Mouse (Mus musculus) embryonic facial prominence, embryonic 11.5 days (tissue): ENCODE measurements around the gene Slc30a10. TPM values are rescaled to one million over a fixed set of nuclear protein-coding genes. Genes with fewer than 3 reads are reported as not detected.

Experiments used
- ATAC-seq: fragments of 200-750 bp; cut with Nextera tagmentation; replicated peaks from 2 replicates; pipeline ENCODE4 v1.8.0; 2017; ENCODE audit warnings: low read depth; ENCODE audit not compliant: insufficient number of reproducible peaks, low FRiP score, low TSS enrichment
- DNase-seq: peaks from one replicate; pipeline ENCODE4 v3.0.0-alpha.2; 2015; ENCODE audit warnings: low spot score
- H3K27ac ChIP-seq: fragments of 300-500 bp; sonication (generic); replicated peaks from 2 replicates; pipeline ENCODE4 v1.5.1; 2014; ENCODE audit warnings: mild to moderate bottlenecking, low read depth, low read length, control low read depth
- H3K27me3 ChIP-seq: fragments of 300-500 bp; sonication (generic); 2 replicates; pipeline ENCODE4 v1.6.1; 2014; ENCODE audit warnings: mild to moderate bottlenecking, low read length, moderate library complexity, mixed read lengths; ENCODE audit not compliant: control insufficient read depth, insufficient read depth
- H3K36me3 ChIP-seq: fragments of 300-500 bp; sonication (generic); replicated peaks from 2 replicates; pipeline ENCODE4 v1.6.1; 2014; ENCODE audit warnings: low read depth, mild to moderate bottlenecking, low read length, moderate library complexity, mixed read lengths; ENCODE audit not compliant: control insufficient read depth, insufficient read depth
- H3K4me1 ChIP-seq: fragments of 300-500 bp; sonication (generic); 2 replicates; pipeline ENCODE4 v1.6.1; 2014; ENCODE audit warnings: low read length, mixed read lengths; ENCODE audit not compliant: control insufficient read depth, insufficient read depth
- H3K4me2 ChIP-seq: fragments of 300-500 bp; sonication (generic); 2 replicates; pipeline ENCODE4 v1.6.1; 2014; ENCODE audit warnings: low read depth, mild to moderate bottlenecking, control low read depth, low read length, moderate library complexity
- H3K4me3 ChIP-seq: fragments of 300-500 bp; sonication (generic); 2 replicates; pipeline ENCODE4 v1.5.1; 2014; ENCODE audit warnings: low read depth, low read length, control low read depth
- H3K9ac ChIP-seq: fragments of 300-500 bp; sonication (generic); replicated peaks from 2 replicates; pipeline ENCODE4 v1.6.1; 2014; ENCODE audit warnings: mild to moderate bottlenecking, control low read depth, low read length
- H3K9me3 ChIP-seq: fragments of 300-500 bp; sonication (generic); replicated peaks from 2 replicates; pipeline ENCODE4 v1.6.1; 2016; ENCODE audit warnings: mild to moderate bottlenecking, low read length, inconsistent platforms, mixed read lengths; ENCODE audit not compliant: control insufficient read depth
- WGBS: fragments of 180-500 bp; shearing (Covaris S2); extraction: QIAGEN DNeasy Blood & Tissue Kit; methylation state at CpG from one replicate; pipeline ENCODE4 v1.1.7; 2014; 5-methylcytosine and 5-hydroxymethylcytosine counted together
- polyA plus RNA-seq: library from polyadenylated mRNA; unstranded; fragments of >200 nt; fragmentation: Nextera tagmentation; extraction: Ambion mirVana; gene quantifications from 2 replicates; pipeline ENCODE4 v1.2.1, GENCODE M21; 2014

The Slc30a10 gene
- polyA plus RNA-seq, 1 experiment from 2014 or later = 0.95 TPM

DNA sequence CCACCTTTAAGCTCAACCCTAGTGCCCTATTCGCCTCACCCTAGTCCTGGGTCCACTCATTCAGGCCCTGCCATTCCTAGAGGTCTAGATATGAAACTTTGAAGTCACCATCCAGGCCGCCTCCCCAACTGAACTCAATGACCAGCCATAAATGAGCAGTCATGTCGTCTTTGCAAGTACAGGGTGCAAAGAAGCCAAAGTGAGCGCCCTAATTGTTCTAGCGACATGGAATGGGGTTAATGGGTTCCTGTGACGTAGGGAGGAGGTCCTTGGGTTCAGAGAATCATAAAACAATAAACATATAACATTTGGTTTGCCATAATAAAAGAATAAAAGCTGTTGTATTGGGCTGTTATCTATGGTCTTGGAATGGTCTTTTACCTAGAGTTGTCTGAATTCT lies 47.9 kb downstream of the Slc30a10 start:
- no peak overlapping the region for H3K4me2 ChIP-seq
- no peaks in the 10 kb centered on the region for H3K27me3 ChIP-seq
- H3K9ac ChIP-seq = no peak overlapping the region
- H3K4me1 ChIP-seq = no peaks in the 10 kb centered on the region
- WGBS = 65% methylated on average over 6 of the region's 6 CpGs
- ATAC-seq = no peak
- H3K4me3 ChIP-seq = no peak overlapping the region
- H3K27ac ChIP-seq = no peak overlapping the region
- H3K9me3 ChIP-seq = no peaks in the 10 kb centered on the region
- H3K36me3 ChIP-seq = no peaks in the 10 kb centered on the region
- DNase-seq = no peak

DNA sequence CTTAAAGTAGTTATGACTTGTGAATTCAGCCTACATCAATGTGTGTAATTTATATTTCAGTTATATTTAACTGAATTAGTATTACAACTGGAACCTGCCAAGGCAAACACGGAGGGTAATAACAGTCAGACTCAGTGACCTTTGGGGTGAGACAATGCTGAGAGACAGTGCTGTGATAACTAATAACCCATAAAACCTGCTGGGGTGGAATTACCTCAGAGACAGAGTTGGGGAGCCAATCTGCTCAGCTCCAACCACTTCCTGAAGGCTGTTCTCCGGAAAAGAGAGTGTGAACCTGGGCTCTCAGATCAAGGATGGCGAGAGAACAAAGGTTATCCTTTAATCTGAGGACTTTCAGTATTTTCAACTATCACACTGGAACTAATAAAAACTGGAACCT lies 54.4 kb downstream of the Slc30a10 start:
- Histone ChIP-seq H3K4me2 (no peak overlapping the region), H3K36me3 (no peaks in the 10 kb centered on the region), H3K4me1 (no peaks in the 10 kb centered on the region), H3K9me3 (no peaks in the 10 kb centered on the region), H3K27ac (no peak overlapping the region), H3K9ac (no peak overlapping the region), H3K4me3 (no peak overlapping the region), H3K27me3 (no peaks in the 10 kb centered on the region)
- DNase-seq (no peak), ATAC-seq (no peak)
- 68% methylated on average over 3 of the region's 3 CpGs for WGBS

DNA sequence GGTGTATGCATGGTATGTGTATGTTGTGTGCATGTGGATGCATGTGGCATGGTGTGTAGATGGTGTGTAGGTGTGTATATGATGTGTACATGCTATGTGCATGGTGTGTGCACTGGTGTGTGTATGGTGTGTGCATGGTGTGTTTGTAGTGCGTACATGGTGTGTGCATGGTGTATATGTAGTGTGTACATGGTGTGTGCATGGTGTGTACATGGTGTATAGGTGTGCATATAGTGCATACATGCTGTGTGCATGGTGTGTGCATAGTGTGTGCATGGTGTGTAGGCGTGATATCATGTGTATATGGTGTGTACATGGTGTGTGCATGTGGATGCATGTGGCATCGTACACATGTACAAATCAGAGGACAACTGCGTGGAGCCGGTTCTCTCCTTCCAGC lies 56.7 kb downstream of the Slc30a10 start:
- no peak overlapping the region for H3K4me2 ChIP-seq
- H3K9ac ChIP-seq = no peak overlapping the region
- H3K9me3 ChIP-seq = no peaks in the 10 kb centered on the region
- no peak overlapping the region for H3K27ac ChIP-seq
- no peaks in the 10 kb centered on the region for H3K27me3 ChIP-seq
- no peaks in the 10 kb centered on the region for H3K4me1 ChIP-seq
- no peak overlapping the region for H3K4me3 ChIP-seq
- H3K36me3 ChIP-seq = no peaks in the 10 kb centered on the region
- ATAC-seq (0 out of 2 replicates have a peak, but pooled peaks have one; percentile 42), DNase-seq (no peak)
- WGBS = 91% methylated on average over 5 of the region's 5 CpGs

DNA sequence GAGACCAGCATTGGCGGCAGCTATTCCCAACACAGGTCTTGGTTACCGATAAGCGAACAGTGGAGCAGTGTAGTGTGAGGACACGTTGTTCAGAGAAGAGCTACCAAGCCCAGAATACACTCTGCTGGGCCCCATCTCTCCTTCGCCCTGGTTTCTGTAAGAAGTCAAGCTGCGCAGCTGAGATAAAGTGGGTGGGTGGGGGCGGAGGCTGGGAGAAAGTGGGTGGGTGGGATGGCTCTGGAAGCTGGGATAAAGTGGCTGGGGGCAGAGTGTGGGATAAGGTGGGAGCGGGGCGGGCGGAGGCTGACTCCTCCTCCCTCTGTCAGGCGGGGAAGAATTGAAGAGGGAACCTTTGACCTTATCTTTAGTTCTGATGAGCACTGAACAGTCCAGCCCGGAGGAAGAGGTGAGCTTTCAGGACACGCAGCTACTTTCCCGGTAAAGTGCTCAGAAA lies 60.9 kb downstream of the Slc30a10 start:
- Histone ChIP-seq H3K27ac (no peak overlapping the region), H3K4me3 (no peak overlapping the region), H3K4me1 (no peaks in the 10 kb centered on the region), H3K4me2 (no peak overlapping the region), H3K27me3 (no peaks in the 10 kb centered on the region), H3K9me3 (no peaks in the 10 kb centered on the region), H3K9ac (no peak overlapping the region), H3K36me3 (no peaks in the 10 kb centered on the region)
- ATAC-seq = peak; percentile 78; the same call in 1 of the 2 replicates
- WGBS = 70% methylated on average over 14 of the region's 14 CpGs
- no peak for DNase-seq

DNA sequence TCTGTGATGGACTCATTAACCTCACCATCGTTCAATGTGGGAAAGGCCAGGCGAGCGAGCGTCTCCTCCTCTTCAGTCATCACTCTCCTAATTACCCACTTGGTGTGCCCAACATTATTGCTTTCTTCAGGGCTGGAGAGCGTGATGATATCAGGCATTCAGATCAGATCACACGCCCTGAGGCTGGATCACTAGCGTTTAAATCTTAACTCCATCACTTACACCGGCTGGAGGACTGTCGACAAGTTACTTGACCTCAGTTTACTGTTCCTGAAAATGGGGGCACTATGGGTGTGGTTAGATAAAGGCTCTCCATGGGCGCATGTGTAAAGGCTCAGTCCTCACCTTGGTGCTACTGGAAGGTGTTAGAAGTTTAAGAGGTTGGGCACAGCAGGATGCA lies 61.4 kb downstream of the Slc30a10 start:
- no peak for ATAC-seq
- no peak for DNase-seq
- H3K9me3 ChIP-seq = no peaks in the 10 kb centered on the region
- H3K4me2 ChIP-seq = no peak overlapping the region
- H3K27me3 ChIP-seq = no peaks in the 10 kb centered on the region
- H3K27ac ChIP-seq = no peak overlapping the region
- no peaks in the 10 kb centered on the region for H3K36me3 ChIP-seq
- no peaks in the 10 kb centered on the region for H3K4me1 ChIP-seq
- no peak overlapping the region for H3K4me3 ChIP-seq
- WGBS = 68% methylated on average over 10 of the region's 10 CpGs
- H3K9ac ChIP-seq = no peak overlapping the region

DNA sequence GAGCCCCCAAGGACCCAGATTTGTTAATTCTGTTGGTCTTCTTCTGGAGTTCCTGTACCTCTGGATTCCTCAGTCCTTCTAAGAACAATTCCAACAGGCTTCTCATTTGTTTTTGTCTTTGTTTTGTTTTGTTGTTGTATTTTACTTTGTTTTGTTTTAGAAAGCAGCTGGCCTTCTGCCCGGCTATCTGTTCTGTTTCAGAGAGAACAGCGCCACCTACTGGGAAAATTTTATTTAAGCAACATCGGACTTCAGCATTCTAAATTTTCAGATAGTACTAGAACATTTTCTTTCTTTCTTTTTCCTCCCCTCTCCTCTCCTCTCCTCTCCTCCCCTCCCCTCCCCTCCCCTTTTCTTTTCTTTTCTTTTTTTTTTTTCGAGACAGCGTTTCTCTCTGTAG lies 62.9 kb downstream of the Slc30a10 start:
- H3K27me3 ChIP-seq = no peaks in the 10 kb centered on the region
- no peak overlapping the region for H3K27ac ChIP-seq
- no peak overlapping the region for H3K4me3 ChIP-seq
- no peak overlapping the region for H3K9ac ChIP-seq
- H3K4me2 ChIP-seq = no peak overlapping the region
- H3K4me1 ChIP-seq = no peaks in the 10 kb centered on the region
- DNase-seq (peak; percentile 86), ATAC-seq (no peak)
- 4% methylated on average over 3 of the region's 5 CpGs for WGBS
- H3K36me3 ChIP-seq = no peaks in the 10 kb centered on the region
- H3K9me3 ChIP-seq = no peaks in the 10 kb centered on the region

Other genes with a start within 250 kb of the Slc30a10 start
- 25.5 and 29.1 TPM in 2 replicates for gene Iars2, start 125.5 kb upstream of the Slc30a10 start, polyA plus RNA-seq
- 16.5 and 19.9 TPM in 2 replicates for gene Bpnt1, start 122.7 kb upstream of the Slc30a10 start, polyA plus RNA-seq
- gene Eprs, start 91.8 kb upstream of the Slc30a10 start, polyA plus RNA-seq = 154 and 158 TPM in 2 replicates